Mouse (Mus musculus): ENCODE results near the gene Nrsn2.
A peak's percentile ranks its signal among the peaks of the same experiment; 100 is the strongest.

The Nrsn2 gene

DNA sequence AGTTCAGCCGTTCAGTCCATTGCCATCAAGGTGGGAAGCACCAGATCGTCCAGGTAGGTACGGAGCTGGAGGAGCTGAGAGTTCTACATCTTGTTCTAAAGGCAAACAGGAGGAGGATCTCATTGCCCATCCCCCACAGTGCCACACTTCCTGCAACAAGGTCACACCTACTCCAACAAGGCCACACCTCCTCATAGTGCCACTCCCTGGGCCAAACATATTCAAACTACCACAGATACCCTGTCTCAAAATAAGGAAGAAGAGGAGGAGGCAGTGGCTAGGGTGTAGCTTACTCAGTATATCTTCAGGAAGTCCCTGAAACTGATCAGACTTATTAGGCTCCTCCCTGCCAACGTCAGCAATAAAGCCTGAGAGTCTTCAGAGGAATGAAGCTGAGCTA is 7.8 kb upstream of the Nrsn2 start:
- no peak for DNase-seq (ENCODE audit: low read depth)

DNA sequence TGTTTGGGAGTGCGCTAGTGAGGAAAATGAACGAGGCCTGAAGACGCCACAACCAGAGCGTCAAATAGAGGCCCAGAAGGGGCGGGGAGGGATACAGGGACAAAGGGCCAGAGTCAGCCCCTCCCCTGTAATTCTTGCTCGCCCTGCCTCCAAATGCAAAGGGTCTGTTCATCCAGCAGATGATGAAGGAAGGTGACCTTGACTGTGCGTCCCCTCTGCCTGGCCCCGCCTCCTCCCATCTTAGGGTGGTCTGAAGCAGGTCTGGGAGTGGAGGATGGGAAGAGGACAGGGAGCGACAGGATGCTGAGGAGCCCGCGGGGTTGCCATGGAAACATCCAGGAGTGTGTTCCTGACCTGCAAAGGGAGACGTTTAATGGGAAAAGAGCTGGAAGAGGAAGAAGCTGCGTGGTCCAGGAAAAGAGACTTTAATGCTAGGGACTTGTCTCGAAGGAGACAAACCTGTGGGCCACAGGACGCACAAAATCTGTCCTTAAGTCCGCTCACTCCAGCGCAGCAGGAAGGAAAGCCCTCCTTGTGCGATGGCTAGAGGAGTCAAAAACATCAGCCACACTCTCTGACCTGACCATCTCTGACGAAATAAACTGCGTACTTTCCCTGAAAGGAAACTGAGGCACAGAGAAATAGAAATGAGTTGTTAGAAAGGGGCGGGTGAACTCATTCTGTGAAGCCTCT is 640 bp downstream of the Nrsn2 start:
- DNase-seq (ENCODE audit: low read depth) = no peak

DNA sequence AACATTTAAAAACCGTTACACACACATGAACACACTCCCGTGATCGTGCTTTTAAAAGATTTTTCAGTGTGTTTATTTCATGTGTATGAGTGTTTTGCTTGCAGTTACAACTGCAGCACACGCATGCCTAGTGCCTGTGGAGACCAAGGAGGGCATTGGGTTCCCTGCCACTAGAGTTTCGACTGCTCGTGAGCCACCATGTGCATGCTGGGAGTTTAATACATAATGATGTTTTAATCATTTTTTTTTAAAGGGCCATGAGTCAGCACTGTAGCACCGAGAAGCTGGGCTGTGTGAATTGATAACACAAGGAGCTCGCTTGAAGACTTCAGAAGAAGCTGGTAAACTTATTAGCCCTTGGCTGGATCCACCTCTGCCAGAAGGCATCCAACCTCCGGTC is 2.9 kb downstream of the Nrsn2 start:
- no peak for DNase-seq (ENCODE audit: low read depth)

DNA sequence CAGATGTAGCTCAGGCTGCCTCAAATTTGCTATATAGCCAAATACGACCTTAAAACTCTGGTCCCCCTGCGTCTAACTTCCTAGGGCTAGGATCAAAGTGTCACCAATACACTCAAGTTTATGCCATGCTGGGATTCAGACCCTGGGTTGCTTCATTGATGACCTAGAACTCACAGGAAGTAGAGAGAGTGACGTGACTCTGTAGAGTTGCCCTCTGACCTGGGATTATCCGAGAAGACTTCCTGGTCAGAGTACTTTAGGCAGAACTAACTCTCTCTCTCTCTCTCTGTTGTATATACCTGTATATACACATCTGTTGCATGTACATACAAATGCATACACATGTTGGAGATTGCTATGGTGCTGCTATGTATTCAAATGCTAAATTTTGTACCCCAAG is 3.8 kb downstream of the Nrsn2 start:
- no peak for DNase-seq (ENCODE audit: low read depth)

DNA sequence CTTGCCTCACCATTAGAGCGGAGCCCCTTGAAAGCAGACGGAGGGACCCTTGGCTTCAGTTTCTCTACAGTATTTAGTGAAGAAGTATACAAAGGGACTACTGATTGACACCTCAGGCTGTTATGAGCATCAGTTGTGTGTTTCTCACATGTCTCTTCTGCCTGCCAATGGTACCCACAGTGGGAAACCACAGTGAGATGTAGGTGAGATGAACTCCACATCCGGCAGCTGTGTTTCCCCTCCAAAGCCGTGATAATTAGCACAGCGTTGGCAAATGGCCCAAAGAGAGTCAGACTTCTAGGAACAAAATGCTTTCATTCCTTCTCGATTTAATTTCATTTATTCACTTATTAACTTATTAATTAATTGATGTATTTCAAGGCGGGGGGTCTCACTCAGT is 4.3 kb downstream of the Nrsn2 start:
- DNase-seq (ENCODE audit: low read depth) = peak; percentile 46

DNA sequence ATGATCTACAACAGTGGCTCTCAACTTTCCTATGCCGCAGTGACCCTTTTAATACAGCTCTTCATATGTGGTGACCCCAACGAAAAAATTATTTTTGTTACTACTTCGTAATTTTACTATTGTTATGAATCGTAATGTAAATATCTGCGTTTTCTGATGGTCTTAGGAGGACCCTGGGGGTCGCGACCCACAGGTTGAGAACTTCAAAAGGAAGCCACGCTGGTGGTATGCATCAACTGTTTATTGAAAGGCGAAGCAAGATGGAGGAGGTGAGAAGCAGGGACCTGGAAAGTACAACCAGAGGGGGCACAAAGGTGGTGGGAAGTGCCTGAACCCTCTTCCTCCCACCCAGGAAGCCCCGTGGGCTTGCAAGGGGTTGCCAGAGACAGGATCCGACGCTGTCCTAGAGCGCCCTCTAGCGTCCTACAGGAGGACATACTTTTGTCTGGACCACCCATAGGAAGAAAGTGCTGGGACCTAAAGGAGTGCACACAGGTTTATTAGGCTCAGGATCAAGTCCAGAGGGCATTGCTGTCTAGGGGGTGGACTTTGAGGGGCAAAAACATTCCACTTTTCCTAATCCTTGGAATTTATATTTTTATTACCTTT is 7.8 kb downstream of the Nrsn2 start:
- DNase-seq (ENCODE audit: low read depth) = peak; percentile 87

DNA sequence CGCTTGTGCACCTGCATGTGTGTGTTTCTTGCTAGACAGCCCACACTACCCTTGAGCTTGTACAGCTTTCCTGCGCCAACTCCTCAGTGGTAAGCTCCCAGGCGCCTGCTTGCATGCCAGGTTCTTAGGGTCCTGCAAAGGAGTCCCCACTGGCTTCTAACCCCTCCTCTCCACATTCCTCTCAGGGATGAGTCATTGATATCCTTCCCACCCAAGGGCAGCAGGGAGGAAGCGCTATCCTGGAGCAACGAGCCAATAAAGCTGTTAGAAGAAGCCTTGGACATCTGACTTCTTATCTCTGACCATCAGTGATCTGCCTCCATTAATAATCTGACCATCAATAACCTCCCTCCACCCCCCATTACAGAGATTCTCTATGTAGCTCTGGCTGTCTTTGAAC is 8.5 kb downstream of the Nrsn2 start:
- no peak for DNase-seq (ENCODE audit: low read depth)

DNA sequence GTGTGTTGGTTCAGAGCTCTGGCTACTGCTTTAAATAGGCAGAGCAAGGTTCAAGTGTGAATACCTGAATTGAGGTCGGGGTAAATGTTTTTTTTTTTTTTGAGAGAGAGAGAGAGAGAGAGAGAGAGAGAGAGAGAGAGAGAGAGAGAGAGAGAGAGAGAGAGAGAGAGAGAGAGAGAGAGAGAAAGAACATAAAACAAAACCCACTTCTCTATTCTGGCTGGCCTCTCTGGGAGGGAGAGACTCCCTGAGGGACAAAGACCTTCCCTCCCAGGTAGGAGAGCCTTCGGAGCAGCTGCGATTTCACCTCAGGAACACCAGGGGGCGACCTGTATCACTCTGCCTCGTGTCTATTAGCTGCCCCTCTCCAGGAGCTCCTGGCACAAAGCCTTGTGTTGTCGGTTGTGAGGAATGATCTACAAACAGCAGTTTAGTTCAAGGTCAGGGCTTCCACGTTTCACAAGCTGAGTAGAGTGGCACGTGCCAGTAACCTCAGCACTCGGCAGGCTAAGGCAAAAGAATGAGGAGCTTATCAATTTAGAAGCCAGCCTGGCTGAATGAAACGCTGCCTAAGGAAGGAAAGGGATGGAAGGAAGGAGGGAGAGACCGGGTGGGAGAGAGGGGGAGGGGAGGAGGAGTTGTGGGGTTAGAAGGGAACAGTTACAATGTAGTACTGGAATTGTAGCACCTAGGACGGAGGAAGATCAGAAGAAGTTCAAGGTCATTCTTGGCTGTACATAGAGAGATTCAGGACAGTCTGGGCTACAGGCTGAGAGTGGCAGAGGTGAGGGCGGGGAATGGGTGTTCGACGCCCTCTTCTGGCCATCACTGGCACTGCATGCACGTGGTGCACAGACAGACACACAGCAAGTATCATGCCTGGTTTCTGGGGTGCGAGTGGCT is 12.9 kb downstream of the Nrsn2 start:
- peak; percentile 84 for DNase-seq (ENCODE audit: low read depth)

DNA sequence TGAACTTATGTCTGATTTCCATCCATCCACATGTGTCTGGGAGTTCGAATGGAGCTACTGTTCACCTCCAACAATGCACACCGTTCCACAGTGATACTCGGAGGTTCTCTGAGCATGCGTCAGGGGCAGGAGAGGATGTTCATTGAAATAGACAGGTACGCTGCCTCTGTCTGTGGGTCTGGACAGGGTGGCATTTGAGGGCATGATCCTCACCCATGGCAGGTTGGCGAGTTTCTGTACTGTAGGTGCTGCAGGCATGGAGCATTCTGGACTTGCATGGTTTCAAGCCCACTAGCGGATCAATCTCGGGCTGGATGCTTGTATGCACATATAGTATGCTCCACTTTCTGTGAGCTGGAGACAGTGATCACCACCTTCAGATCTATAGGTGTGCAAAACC is 15.2 kb downstream of the Nrsn2 start:
- peak; percentile 13 for DNase-seq (ENCODE audit: low read depth)

DNA sequence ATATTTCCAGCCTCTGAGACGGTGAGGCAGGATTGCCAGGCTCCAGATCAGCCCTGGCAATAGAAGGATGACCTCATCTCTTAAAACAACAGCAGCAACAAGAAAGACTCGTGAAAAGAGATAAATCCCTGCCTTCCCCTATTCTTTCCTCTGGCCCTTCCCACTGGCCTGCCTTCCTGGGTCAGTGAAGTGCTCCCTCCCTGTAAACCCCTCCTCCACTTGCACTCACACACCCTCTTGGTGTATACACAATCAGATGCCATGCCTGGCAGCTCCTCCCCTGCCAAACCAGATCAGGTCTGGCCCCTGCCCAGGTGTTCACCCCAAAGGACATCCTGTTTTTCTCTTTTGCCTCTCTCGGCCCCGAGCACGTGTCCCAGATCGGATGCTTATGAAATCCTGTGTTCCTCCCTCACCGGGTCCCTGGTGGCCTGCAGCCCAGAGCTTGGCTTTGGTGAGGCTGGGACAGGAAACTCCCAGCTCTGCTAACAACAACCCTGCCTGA is 16.1 kb downstream of the Nrsn2 start:
- DNase-seq (ENCODE audit: low read depth) = peak; percentile 66

DNA sequence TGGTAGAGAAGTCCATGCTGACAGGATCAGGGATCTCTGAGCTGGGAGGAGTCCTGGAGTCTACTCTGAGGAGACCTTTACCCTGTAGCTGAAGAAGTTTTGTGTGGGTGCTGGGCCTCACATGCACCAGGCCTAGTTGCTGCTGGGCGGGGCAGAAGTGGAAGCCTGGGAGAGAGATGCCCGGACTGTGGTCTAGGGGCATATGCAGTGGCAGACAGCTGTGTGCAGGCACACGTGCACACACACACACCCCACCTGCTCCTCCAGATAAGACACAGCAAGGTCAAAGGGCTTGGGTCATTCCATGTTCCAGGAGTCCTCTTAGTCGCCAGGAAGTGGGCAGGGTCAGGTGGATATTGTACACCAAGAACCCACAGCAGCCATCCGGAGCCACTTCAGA is 16.8 kb downstream of the Nrsn2 start:
- DNase-seq (ENCODE audit: low read depth) = peak; percentile 51

DNA sequence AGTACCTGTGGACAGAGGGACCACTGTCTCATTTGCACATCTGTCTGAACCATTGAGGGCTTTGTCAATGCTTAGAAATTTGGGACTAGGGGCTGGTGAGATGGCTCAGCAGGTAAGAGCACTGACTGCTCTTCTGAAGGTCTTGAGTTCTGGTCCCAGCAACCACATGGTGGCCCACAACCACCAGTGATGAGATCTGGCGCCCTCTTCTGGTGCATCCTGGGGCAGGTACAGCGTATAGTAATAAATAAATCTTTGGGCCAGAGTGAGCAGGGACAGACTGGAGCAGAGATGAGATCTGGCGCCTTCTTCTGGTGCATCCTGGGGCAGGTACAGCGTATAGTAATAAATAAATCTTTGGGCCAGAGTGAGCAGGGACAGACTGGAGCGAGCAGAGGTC is 17.5 kb downstream of the Nrsn2 start:
- DNase-seq (ENCODE audit: low read depth) = peak; percentile 58

DNA sequence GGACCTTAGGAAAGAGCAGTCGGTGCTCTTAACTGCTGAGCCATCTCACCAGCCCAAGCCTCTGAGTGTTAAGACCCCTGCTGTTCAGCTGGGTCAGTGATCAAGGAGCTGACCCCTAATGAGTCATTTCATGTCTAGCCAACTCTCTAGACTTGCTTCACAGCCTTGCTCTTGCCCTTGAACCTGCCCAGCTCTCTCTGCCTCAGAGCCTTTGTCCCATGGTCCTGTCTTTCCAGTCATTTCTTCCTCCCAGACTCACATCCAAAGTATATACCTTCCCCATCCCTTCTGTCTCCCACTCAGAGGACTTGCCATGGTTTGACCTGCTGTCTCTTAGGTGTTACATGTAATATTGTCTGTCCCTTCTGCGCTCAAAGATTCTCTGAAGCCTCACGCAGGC is 19.2 kb downstream of the Nrsn2 start:
- DNase-seq (ENCODE audit: low read depth) = no peak

DNA sequence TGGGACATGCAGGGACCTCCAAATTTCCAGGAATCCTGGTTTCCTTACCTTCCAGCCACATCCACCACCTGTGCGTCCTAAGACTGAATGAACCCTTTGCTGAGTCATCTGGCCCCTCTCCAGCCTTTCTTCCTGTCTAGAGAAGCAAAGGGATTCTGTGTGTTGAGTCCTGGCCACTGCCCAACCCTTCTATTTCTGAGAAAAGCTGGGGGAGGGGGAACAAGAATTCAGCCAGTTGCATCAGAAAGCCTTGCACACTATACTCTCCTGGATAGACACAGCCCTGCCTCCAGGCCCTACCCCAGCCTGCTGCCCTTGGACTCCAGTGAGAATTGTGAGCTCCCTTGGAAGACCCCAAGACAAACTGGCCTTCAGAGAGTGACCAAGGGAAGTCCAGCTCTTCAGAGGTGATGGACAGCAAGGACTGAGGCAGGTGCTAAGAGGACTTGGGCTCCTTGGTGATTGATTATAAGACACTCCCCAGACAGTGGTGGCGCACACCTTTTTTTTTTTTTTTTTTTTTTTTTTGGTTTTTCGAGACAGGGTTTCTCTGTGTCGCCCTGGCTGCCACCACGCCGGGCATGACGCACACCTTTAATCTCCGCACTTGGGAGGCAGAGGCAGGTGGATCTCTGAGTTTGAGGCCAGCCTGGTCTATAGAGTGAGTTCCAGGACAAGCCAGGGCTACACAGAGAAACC is 26.4 kb downstream of the Nrsn2 start:
- no peak for DNase-seq (ENCODE audit: low read depth)

DNA sequence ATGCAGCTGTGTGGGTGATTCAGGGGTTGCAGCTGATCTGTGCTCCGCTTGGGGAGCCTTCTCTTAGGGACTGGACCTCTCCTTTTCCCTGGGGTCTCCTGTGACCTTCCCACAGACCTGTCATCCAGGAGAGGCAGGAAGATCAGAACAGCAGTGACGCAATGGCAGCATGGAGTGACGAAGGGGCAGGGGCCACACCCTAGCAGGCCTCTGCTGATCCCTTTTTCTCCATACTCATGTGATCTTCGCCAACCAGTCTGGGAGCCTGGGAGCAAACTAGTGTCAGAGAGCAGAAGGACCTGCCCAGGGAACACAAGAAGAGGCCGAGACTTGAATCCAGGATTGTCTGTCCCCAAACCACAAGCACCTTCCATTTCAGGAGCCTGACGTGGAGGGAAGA is 27.2 kb downstream of the Nrsn2 start:
- DNase-seq (ENCODE audit: low read depth) = no peak

DNA sequence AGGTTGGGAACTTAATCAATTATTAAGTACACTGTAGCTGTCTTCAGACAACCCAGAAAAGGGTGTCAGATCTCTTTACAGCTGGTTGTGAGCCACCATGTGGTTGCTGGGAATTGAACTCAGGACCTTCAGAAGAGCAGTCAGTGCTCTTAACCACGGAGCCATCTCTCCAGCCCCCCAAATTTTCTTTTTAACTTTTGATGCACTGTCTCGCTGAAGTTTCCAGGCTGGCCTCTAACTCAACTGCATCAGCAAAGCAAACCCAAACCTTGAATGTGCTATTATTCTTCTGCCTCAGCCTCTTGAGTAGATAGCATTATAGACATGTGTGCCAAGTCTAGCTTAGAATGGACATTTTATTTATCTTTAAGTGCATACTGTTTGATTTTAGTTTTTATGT is 28.7 kb downstream of the Nrsn2 start:
- DNase-seq (ENCODE audit: low read depth) = no peak

DNA sequence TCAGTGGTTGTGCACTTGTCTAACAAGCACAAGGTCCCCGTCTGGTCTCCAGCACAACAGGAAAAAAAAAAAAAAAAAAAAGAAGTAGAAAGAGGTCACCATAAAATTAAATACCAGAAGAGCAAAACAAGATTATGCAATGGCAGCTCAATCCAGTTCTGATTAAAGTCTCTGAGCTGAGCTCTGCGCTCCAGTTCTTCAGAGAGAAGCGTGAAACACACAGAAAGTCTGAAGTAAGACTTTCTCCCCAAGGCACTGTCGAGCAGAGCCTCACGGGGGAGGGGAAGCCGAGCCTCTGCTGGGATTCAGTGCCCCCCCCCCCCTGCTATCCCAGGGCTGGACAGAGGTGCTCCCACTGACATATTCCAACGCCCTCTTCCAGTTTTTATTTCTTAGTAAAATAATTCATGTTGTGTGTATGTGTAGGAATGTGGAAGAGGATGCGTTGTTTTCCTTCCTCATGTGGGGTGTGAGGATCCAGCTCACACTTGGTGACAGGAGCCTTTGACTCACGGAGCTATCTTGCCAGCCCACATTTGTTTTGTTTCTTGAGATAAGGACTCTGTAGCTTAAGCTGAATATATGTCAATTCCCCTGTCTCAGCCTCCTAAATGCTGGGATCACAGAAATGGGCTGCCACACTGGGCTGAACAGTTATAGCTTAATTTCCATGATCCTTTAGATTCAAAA is 29.5 kb downstream of the Nrsn2 start:
- DNase-seq (ENCODE audit: low read depth) = no peak

DNA sequence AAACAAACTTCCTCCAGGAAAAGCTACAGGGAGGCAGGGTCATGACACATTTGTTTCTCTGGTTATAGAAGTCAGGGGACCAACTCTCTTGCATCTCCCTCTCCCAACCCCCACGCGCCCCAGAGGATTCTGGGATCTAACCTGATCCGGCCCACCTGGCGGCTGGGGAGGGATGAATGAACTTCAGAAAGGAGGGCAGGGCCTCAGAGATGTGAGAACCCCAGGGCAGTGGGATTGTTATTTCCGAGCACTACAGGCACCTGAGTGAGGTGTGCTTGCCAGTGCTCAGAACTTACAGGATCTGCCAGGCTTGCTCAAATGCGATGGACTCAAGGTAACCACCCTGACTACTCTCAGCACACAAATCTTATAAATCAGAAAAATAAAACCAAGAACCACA is 31.0 kb downstream of the Nrsn2 start:
- DNase-seq (ENCODE audit: low read depth) = no peak

DNA sequence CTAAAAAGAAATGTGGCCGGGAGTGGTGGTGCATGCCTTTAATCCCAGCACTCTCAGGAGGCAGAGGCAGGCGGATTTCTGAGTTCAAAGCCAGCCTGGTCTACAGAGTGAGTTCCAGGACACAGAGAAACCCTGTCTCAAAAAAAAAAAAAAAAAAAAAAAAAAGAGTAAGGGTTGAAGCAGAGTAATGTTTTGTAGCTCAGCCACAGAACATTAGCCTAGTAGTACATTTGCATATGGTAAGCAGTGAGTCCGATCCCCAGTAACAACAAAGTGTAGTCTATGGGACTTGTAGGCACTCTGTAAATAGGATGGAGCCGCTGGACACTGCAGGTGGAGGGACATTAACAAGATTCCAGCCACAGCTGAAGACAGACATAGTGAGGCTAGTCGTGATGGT is 31.5 kb downstream of the Nrsn2 start:
- DNase-seq (ENCODE audit: low read depth) = peak; percentile 16

DNA sequence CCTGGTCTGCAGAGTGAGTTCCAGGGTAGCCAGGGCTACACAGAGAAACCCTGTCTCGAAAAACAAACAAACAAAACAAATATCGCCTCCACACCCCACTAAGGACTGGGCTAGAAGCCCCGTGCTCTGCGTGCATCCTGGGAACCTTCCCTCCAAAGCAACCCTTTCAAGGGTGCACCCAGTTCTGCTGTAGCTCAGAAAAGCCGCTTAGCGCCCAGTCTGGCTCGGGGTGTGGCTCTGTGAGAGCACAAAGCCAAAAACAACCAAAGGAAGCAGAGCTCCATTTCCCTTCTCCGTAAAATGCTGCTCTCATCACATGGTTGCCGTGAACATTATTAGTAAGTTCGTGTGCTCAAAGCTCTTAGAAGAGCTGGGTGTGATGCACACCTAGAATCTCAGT is 32.1 kb downstream of the Nrsn2 start:
- DNase-seq (ENCODE audit: low read depth) = peak; percentile 66

DNA sequence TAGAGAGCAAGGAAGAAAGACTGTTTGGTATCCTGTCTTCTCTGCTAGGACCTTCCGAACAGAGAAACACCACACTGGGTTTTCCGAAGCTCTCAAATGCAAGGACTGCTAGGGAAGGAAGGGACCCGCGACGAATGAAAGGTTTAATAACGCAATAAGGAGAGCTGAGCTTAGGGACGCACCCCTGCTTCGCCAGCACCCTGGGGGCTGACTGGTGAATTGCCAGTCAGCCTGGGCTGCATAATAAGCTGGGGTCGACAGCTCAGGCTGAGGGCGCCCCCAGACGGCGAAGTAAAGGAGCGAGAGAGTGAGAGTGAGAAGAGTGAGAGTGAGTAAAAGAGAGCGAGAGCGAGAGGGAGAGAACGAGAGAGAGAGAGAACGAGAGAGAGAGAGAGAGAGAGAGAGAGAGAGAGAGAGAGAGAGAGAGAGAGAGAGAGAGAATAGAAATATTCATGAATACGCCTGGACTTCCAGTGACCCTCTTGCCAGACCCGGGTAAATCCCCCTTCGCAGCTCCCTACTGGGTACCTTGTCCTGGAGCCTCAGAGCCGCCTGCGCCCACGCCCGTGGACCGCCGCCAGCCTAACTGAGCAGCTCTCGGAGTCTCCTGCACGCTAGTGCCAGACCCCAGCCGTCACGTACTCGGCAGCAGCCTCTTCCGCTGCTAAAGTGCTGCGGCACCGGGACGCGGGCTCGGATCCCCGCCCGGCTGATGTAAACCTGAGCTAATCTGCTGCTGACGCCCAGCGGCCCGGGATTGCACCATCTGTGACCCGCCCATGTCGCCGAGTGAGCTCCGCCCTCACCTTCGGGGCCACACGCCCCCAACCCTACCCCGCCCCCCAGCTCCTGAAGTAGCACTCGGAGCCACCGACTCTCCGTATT is 32.9 kb downstream of the Nrsn2 start, which contains the start of gene Trib3:
TSS of gene Trib3 (minus strand) at position 704 of the 885 bp plus-strand sequence.
- DNase-seq (ENCODE audit: low read depth) = peak; percentile 92

Data from naive thymus-derived CD4-positive, alpha-beta T cell, adult 2 months (primary cell).